Mouse (Mus musculus): ENCODE measurements around the gene Fez2.
A peak's percentile ranks its signal among the peaks of the same experiment; 100 is the strongest.

DNA sequence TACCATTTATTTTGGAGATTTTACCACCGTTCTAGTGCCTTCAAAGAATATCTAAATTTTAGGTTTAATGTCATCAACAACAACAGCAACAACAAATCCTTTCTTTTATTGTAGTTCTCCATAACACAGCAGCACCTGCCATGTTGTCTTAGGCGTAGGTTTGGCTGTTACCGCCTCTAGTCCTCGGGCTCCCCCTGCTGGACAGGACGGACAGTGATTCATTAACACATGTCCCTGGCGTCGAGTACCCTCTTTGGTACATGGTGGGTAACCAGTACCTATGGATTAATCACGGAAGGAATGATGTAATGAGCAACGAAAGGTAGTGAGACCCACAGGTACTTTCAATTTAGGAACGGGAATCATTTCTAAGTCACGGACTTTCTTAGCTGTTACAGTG lies 37.2 kb upstream of the Fez2 start:
- TF ChIP-seq CTCF (IDR thresholded peaks at IDR 0.05; ENCODE audit: low read depth) (peak; percentile 97), EP300 (optimal IDR thresholded peaks at IDR 0.05) (no peak)

All from stomach, postnatal 0 days (tissue).